Mouse (Mus musculus): Measurements from ENCODE around the gene Sat1. TPM values are rescaled to one million over a fixed set of nuclear protein-coding genes. Genes with fewer than 3 reads are reported as not detected.

The Sat1 gene
- 3.1 and 6.1 TPM in 2 replicates for polyA plus RNA-seq (2012; rRNA removed)

GRCm38 (mm10) chrX:155216271-155216670 lies at the start of gene Sat1:
Sat1 (minus strand) TSS chrX:155216449.

GRCm38 (mm10) chrX:155262235-155262914 lies 46.1 kb upstream of the Sat1 start, which contains the start of gene Acot9:
Acot9 (plus strand) TSS chrX:155262443.

Other genes with a start within 250 kb of the Sat1 start
- gene Magea8, start 220.6 kb downstream of the Sat1 start, polyA plus RNA-seq (2012; rRNA removed): not detected in 2 replicates
- not detected in 2 replicates for gene Magea5, start 153.3 kb downstream of the Sat1 start, polyA plus RNA-seq (2012; rRNA removed)
- gene Magea1, start 126.7 kb downstream of the Sat1 start, polyA plus RNA-seq (2012; rRNA removed): not detected in 2 replicates
- not detected in 2 replicates for gene Magea2, start 122.8 kb downstream of the Sat1 start, polyA plus RNA-seq (2012; rRNA removed)
- gene Cldn34b2, start 88.0 kb downstream of the Sat1 start, polyA plus RNA-seq (2012; rRNA removed): not detected in 2 replicates
- 2.6 and 3.9 TPM in 2 replicates for gene Acot9, start 46.0 kb upstream of the Sat1 start, polyA plus RNA-seq (2012; rRNA removed)
- gene Prdx4, start 124.3 kb upstream of the Sat1 start, polyA plus RNA-seq (2012; rRNA removed): 21.9 and 38.8 TPM in 2 replicates

Data from stomach, adult 2 months (tissue).